Mouse (Mus musculus) left cerebral cortex, adult 6 months (tissue): ENCODE measurements around the gene Ank. TPM values are rescaled to one million over a fixed set of nuclear protein-coding genes. Genes with fewer than 3 reads are reported as not detected.

Experiments used
- long read RNA-seq, 2 experiments: library from polyadenylated mRNA; unstranded; transcript quantifications; one replicate each; pipeline ENCODE4 v2.0.0; 2019 to 2020
- polyA plus RNA-seq: library from polyadenylated mRNA; unstranded; fragments of <200 nt; fragmentation: Nextera tagmentation; gene quantifications from 2 replicates; pipeline ENCODE4 v1.2.3, GENCODE M21; 2021

Ank gene
- 41.9 and 84.3 TPM in 2 replicates for polyA plus RNA-seq
- long read RNA-seq, experiment 1, transcript Ank-202 (5 exons, 1,911 nt): minor isoform, 38 of 819 reads
- long read RNA-seq, experiment 1, transcript Ank-201 (12 exons, 3,498 nt): major isoform, 651 of 819 reads
- long read RNA-seq, experiment 1, partial matches to known transcripts: 86 of 819 reads
- long read RNA-seq, experiment 1, other reads (novel, unspliced or antisense): 44 of 819 reads
- long read RNA-seq, experiment 2, transcript Ank-201 (12 exons, 3,498 nt): major isoform, 12 of 92 reads
- long read RNA-seq, experiment 2, partial matches to known transcripts: 76 of 92 reads
- long read RNA-seq, experiment 2, other reads (novel, unspliced or antisense): 1 of 92 reads

GRCm38 (mm10) chr15:27466131-27467080 is at the start of gene Ank:
TSS of gene Ank (plus strand) at chr15:27466677.

GRCm38 (mm10) chr15:27630601-27631383 is 164.3 kb downstream of the Ank start, which contains the start of gene Otulin:
TSS of gene Otulin (minus strand) at chr15:27630693.

Other genes with a start within 250 kb of the Ank start
- gene Otulin, start 164.0 kb downstream of the Ank start, polyA plus RNA-seq: 5.0 and 8.1 TPM in 2 replicates
- gene Otulinl, start 214.9 kb downstream of the Ank start, polyA plus RNA-seq: 22.4 and 35.5 TPM in 2 replicates